Mouse (Mus musculus) kidney, postnatal 4 days (tissue): Measurements from ENCODE around the gene Trmt5.

ENCODE experiments used
- DNase-seq, 2 experiments: peaks; one replicate each; pipeline ENCODE4 v3.0.0; 2021; ENCODE audit warnings: mixed read lengths in 2 of 2

Trmt5 gene

DNA sequence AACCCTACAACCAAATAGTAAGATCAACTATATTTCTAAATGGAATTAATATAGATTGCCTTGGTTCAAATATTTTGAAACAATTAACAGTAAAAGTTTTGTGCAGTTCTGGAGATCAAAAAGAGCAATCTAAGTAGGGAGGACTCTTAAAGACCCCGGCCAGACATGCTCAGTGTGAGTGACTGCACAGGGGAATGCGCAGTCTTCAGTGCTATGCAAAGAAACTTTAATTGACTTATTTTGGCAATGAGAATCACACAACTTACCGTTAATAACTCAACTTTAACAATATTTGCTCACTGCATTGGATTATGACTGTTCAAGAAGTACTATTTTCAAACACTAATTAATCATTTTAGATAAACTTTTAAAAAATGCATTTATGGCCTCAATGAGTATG lies 17.0 kb downstream of the Trmt5 start:
- DNase-seq: no peak

- no peak for DNase-seq
These were observed 18.0 kb downstream of the Trmt5 start for GRCm38 (mm10) chr12:73268497-73268896.

DNA sequence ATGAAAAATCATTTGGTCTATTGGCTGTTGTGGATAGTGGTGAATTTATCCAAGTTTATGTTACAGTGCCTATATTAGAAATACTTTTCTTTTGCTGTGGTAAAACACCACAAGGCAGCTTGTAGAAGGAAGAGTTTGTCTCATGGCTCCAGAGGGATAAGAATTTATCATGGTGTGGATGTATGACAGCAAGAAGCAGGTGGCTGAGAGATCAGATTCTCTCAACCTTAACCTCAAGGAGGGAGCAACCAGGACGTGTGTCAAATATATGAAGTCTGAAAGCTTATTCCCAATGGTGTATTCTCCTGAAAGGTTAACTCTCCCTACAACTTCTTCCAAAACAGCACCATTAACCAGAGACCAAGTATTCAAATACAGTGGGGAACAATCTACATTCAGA lies 19.9 kb downstream of the Trmt5 start:
- no peak for DNase-seq

DNA sequence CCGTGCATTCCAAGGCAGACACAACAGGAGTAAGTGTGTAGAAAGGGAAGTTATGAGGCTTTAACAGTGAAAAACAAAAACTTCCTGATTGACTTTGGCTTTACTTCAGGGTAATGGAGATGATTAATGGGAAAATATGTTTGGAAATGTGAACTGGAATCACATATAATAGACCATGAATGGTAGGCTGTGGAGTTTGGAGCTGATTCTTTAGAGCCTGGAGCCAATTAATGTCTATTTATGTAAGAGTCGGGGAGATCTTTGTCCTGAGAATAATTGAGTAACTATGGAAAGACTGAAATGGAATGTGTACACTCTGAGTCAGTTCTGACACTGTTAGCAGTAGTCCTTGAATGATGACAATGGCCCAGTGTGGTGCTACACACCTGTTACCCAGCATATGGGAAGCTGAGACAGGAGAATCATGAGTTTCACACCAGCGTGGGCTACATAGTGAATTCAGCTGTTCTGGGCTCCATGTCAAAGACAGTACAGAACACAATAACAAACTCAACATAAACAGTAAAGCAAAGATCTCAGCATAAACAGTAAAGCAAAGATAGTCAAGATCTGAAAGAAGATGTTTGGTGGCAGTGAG lies 21.0 kb downstream of the Trmt5 start:
- no peak for DNase-seq

DNA sequence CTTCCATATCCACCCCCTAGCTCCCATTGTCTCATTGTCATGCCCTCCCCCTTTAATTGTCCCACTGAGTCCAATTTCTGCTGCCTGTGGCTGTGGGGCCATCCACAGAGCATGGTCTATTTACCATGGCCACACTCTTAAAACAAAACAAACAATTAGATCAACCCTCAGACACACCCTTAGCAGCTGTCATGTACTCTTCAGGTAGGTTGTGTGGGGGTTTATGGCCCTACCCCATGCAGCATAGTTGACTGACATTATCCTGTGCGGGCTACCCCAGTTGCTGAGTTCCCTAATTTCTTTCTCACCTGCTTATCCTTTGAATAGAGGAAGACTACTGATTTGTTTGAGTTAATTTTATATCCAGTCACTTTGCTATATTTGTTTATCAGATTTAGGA lies 26.2 kb downstream of the Trmt5 start:
- DNase-seq: no peak

DNA sequence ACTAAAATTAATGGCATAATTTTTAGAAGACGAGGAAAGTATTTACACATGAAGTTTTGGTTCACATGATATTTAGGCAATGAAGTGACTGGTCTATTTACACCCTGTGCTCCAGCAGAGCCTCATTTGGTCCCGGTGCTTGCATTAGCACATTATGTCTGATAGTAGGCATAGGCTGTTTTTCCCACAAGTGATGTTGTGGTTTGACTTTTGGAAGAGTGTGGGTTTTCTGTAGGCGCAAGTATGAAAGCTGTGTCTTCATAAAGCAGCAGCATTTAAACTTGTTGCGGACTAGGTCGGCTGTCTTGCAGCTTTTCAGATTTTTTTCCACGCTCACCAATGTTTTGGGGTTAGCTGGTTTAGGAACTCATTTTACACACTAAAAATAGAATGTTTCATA lies 27.2 kb downstream of the Trmt5 start:
- DNase-seq: no peak

- DNase-seq: no peak
These were observed 31.5 kb downstream of the Trmt5 start for GRCm38 (mm10) chr12:73255006-73255405.

GRCm38 (mm10) chr12:73245687-73246086 lies 40.8 kb downstream of the Trmt5 start:
- no peak for DNase-seq

GRCm38 (mm10) chr12:73241960-73242359 lies 44.5 kb downstream of the Trmt5 start:
- DNase-seq: no peak

- no peak for DNase-seq
These were observed 53.9 kb downstream of the Trmt5 start for GRCm38 (mm10) chr12:73232586-73232985.

DNA sequence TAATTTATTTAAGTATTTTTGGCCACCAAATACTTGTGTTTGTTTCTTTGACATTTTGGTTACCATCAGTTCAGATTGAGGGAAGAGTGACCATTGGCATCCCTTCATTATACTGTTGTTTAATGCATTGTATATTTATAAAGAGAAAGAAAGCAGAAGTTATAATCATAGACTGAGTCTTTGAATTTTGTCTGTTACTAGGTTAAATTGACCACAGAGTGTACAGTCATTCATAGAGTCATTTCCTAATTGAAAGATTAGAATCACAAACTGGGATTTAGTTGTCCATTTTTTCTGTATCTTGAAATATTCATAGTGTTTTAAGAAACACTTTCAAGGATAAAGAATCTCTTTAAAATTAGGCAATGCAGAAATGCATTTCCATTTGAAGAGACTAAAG lies 55.0 kb downstream of the Trmt5 start:
- DNase-seq: no peak

DNA sequence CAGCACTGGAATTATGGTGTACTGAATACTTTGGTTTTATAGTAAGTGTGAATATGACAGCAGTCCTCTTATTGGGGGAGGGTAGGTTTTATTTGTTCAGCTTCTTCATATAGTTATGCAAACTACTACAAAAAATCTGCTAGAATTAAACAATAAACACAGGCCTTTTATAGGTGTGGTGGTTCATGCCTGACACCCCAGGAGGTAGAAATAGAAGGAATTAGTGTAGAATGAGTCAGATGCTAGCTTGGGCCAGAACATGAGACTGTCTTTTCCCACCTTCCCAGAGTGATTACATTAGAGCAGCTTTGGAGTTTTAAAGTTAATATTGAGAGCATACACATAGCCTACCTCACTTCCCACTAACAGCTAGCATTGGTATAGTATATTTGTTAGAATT lies 56.3 kb downstream of the Trmt5 start:
- DNase-seq: no peak
